Mouse (Mus musculus) midbrain, embryonic 15.5 days (tissue): ENCODE results near the gene C2cd4c. TPM values are rescaled to one million over a fixed set of nuclear protein-coding genes. Genes with fewer than 3 reads are reported as not detected.
A peak's percentile ranks its signal among the peaks of the same experiment; 100 is the strongest.

ENCODE experiments used
- ATAC-seq: fragments of 200-750 bp; cut with Nextera tagmentation; replicated peaks from 2 replicates; pipeline ENCODE4 v1.8.0; 2017; ENCODE audit warnings: moderate TSS enrichment
- H3K27ac ChIP-seq: fragments of 300-500 bp; sonication (generic); 2 replicates; pipeline ENCODE4 v1.5.1; 2015; ENCODE audit warnings: mild to moderate bottlenecking, inconsistent platforms
- H3K27me3 ChIP-seq: fragments of 300-500 bp; sonication (generic); replicated peaks from 2 replicates; pipeline ENCODE4 v1.6.1; 2015; ENCODE audit warnings: inconsistent platforms
- H3K36me3 ChIP-seq: fragments of 300-500 bp; sonication (generic); replicated peaks from 2 replicates; pipeline ENCODE4 v1.6.1; 2015; ENCODE audit warnings: inconsistent platforms
- H3K4me1 ChIP-seq: fragments of 300-500 bp; sonication (generic); 2 replicates; pipeline ENCODE4 v1.6.1; 2015; ENCODE audit warnings: inconsistent platforms
- H3K4me2 ChIP-seq: fragments of 300-500 bp; sonication (generic); 2 replicates; pipeline ENCODE4 v1.6.1; 2015; ENCODE audit warnings: inconsistent platforms, mild to moderate bottlenecking, moderate library complexity
- H3K4me3 ChIP-seq: fragments of 300-500 bp; sonication (generic); 2 replicates; pipeline ENCODE4 v1.5.1; 2015; ENCODE audit warnings: mild to moderate bottlenecking, inconsistent platforms
- H3K9ac ChIP-seq: fragments of 300-500 bp; sonication (generic); 2 replicates; pipeline ENCODE4 v1.6.1; 2015; ENCODE audit warnings: mild to moderate bottlenecking, inconsistent platforms
- H3K9me3 ChIP-seq: fragments of 300-500 bp; sonication (generic); 2 replicates; pipeline ENCODE4 v1.6.1; 2016; ENCODE audit warnings: inconsistent platforms
- WGBS: fragments of 180-500 bp; shearing (Covaris S2); methylation state at CpG from one replicate; pipeline ENCODE4 v1.1.7; 2015; ENCODE audit warnings: mixed read lengths; 5-methylcytosine and 5-hydroxymethylcytosine counted together
- polyA plus RNA-seq: library from polyadenylated mRNA; unstranded; fragments of >200 nt; fragmentation: Nextera tagmentation; extraction: Ambion mirVana; gene quantifications from 2 replicates; pipeline ENCODE4 v1.2.1, GENCODE M21; 2015

Gene C2cd4c
- polyA plus RNA-seq, 1 experiment from 2014 or later, result 0.49 TPM

GRCm38 (mm10) chr10:79633006-79633777 is 19.4 kb upstream of the C2cd4c start:
- no peak for ATAC-seq
- Histone ChIP-seq H3K4me2 (no peak overlapping the region), H3K9me3 (no peaks in the 10 kb centered on the region), H3K9ac (no peak overlapping the region), H3K4me3 (no peak overlapping the region), H3K27ac (no peak overlapping the region), H3K27me3 (no peaks in the 10 kb centered on the region), H3K36me3 (no peaks in the 10 kb centered on the region), H3K4me1 (peaks cover 11% of the 10 kb centered on the region)
- WGBS, result 82% methylated on average over 17 of the region's 17 CpGs

GRCm38 (mm10) chr10:79631432-79631831 is 17.6 kb upstream of the C2cd4c start:
- no peak for ATAC-seq
- WGBS, result 77% methylated on average over 4 of the region's 4 CpGs

GRCm38 (mm10) chr10:79628377-79628776 is 14.6 kb upstream of the C2cd4c start:
- no peak overlapping the region for H3K4me2 ChIP-seq
- no peak overlapping the region for H3K9ac ChIP-seq
- no peak for ATAC-seq

More at GRCm38 (mm10) chr10:79631432-79631831, 17.6 kb upstream of the C2cd4c start:
- Histone ChIP-seq H3K4me2 (no peak overlapping the region), H3K9me3 (no peaks in the 10 kb centered on the region), H3K36me3 (no peaks in the 10 kb centered on the region), H3K4me3 (no peak overlapping the region), H3K4me1 (peaks cover 5% of the 10 kb centered on the region), H3K9ac (no peak overlapping the region), H3K27me3 (no peaks in the 10 kb centered on the region), H3K27ac (no peak overlapping the region)

GRCm38 (mm10) chr10:79626156-79626555 is 12.3 kb upstream of the C2cd4c start:
- Histone ChIP-seq H3K4me3 (no peak overlapping the region), H3K27me3 (no peaks in the 10 kb centered on the region), H3K36me3 (no peaks in the 10 kb centered on the region), H3K9me3 (no peaks in the 10 kb centered on the region), H3K9ac (no peak overlapping the region), H3K4me1 (no peaks in the 10 kb centered on the region), H3K27ac (no peak overlapping the region), H3K4me2 (no peak overlapping the region)
- no peak for ATAC-seq
- 91% methylated on average over 10 of the region's 10 CpGs for WGBS

More at GRCm38 (mm10) chr10:79628377-79628776, 14.6 kb upstream of the C2cd4c start:
- 85% methylated on average over 5 of the region's 5 CpGs for WGBS
- Histone ChIP-seq H3K27ac (no peak overlapping the region), H3K9me3 (no peaks in the 10 kb centered on the region), H3K36me3 (no peaks in the 10 kb centered on the region), H3K4me3 (no peak overlapping the region), H3K4me1 (no peaks in the 10 kb centered on the region), H3K27me3 (no peaks in the 10 kb centered on the region)

GRCm38 (mm10) chr10:79625398-79625797 is 11.6 kb upstream of the C2cd4c start:
- Histone ChIP-seq H3K9me3 (no peaks in the 10 kb centered on the region), H3K36me3 (no peaks in the 10 kb centered on the region), H3K9ac (no peak overlapping the region), H3K27ac (no peak overlapping the region), H3K4me1 (no peaks in the 10 kb centered on the region), H3K27me3 (no peaks in the 10 kb centered on the region), H3K4me3 (no peak overlapping the region), H3K4me2 (no peak overlapping the region)
- no peak for ATAC-seq
- 82% methylated on average over 9 of the region's 9 CpGs for WGBS

GRCm38 (mm10) chr10:79623950-79624349 is 10.1 kb upstream of the C2cd4c start:
- Histone ChIP-seq H3K9me3 (no peaks in the 10 kb centered on the region), H3K4me2 (no peak overlapping the region), H3K27ac (no peak overlapping the region), H3K4me1 (no peaks in the 10 kb centered on the region), H3K36me3 (no peaks in the 10 kb centered on the region), H3K27me3 (no peaks in the 10 kb centered on the region), H3K4me3 (no peak overlapping the region), H3K9ac (no peak overlapping the region)
- 71% methylated on average over 12 of the region's 12 CpGs for WGBS
- ATAC-seq, result no peak

- peaks cover 21% of the 10 kb centered on the region for H3K27me3 ChIP-seq
- H3K4me3 ChIP-seq, result no peak overlapping the region
- no peak for ATAC-seq
- WGBS, result 88% methylated on average over 5 of the region's 5 CpGs
- no peak overlapping the region for H3K4me2 ChIP-seq
- H3K9me3 ChIP-seq, result no peaks in the 10 kb centered on the region
- no peak overlapping the region for H3K27ac ChIP-seq
- no peaks in the 10 kb centered on the region for H3K36me3 ChIP-seq
- H3K9ac ChIP-seq, result no peak overlapping the region
- H3K4me1 ChIP-seq, result peaks cover 25% of the 10 kb centered on the region
Measured at GRCm38 (mm10) chr10:79616376-79616775, 2.6 kb upstream of the C2cd4c start.

GRCm38 (mm10) chr10:79615860-79616259 is 2.0 kb upstream of the C2cd4c start:
- no peak for ATAC-seq
- WGBS, result 10% methylated on average over 8 of the region's 8 CpGs
- no peak overlapping the region for H3K4me2 ChIP-seq
- no peak overlapping the region for H3K27ac ChIP-seq
- H3K9ac ChIP-seq, result no peak overlapping the region
- peaks cover 27% of the 10 kb centered on the region for H3K4me1 ChIP-seq
- H3K27me3 ChIP-seq, result peaks cover 23% of the 10 kb centered on the region
- no peaks in the 10 kb centered on the region for H3K9me3 ChIP-seq
- no peaks in the 10 kb centered on the region for H3K36me3 ChIP-seq
- no peak overlapping the region for H3K4me3 ChIP-seq

GRCm38 (mm10) chr10:79614305-79614643 is 449 bp upstream of the C2cd4c start:
- Histone ChIP-seq H3K9me3 (no peaks in the 10 kb centered on the region), H3K4me3 (peak overlapping the region; percentile 54), H3K27ac (peak overlapping the region; percentile 23; the same call in 1 of the 2 replicates), H3K9ac (no peak overlapping the region), H3K4me1 (peaks cover 27% of the 10 kb centered on the region), H3K4me2 (peak overlapping the region; percentile 93), H3K36me3 (no peaks in the 10 kb centered on the region), H3K27me3 (peaks cover 28% of the 10 kb centered on the region)
- ATAC-seq, result no peak
- WGBS, result 88% methylated on average over 1 of the region's 1 CpGs

GRCm38 (mm10) chr10:79612192-79613135 is 1.4 kb downstream of the C2cd4c start:
- Histone ChIP-seq H3K9ac (peak overlapping the region; percentile 25; the same call in 1 of the 2 replicates), H3K4me1 (peaks cover 27% of the 10 kb centered on the region), H3K9me3 (no peaks in the 10 kb centered on the region), H3K36me3 (no peaks in the 10 kb centered on the region), H3K4me3 (peak overlapping the region; percentile 54), H3K27me3 (peaks cover 28% of the 10 kb centered on the region), H3K27ac (no peak overlapping the region), H3K4me2 (peak overlapping the region; percentile 93)
- ATAC-seq, result no peak
- 11% methylated on average over 51 of the region's 51 CpGs for WGBS

- peaks cover 28% of the 10 kb centered on the region for H3K27me3 ChIP-seq
- no peak for ATAC-seq
- H3K9me3 ChIP-seq, result no peaks in the 10 kb centered on the region
- no peak overlapping the region for H3K4me2 ChIP-seq
- H3K9ac ChIP-seq, result no peak overlapping the region
- H3K36me3 ChIP-seq, result no peaks in the 10 kb centered on the region
- 39% methylated on average over 5 of the region's 5 CpGs for WGBS
- H3K27ac ChIP-seq, result no peak overlapping the region
- peaks cover 27% of the 10 kb centered on the region for H3K4me1 ChIP-seq
- H3K4me3 ChIP-seq, result no peak overlapping the region
Measured at GRCm38 (mm10) chr10:79611296-79611695, 2.5 kb downstream of the C2cd4c start.

- Histone ChIP-seq H3K4me2 (no peak overlapping the region), H3K36me3 (no peaks in the 10 kb centered on the region), H3K9me3 (no peaks in the 10 kb centered on the region), H3K27me3 (peaks cover 28% of the 10 kb centered on the region), H3K9ac (no peak overlapping the region), H3K27ac (no peak overlapping the region), H3K4me1 (peaks cover 27% of the 10 kb centered on the region), H3K4me3 (no peak overlapping the region)
- ATAC-seq, result no peak
- WGBS, result 79% methylated on average over 3 of the region's 3 CpGs
Measured at GRCm38 (mm10) chr10:79609276-79609675, 4.5 kb downstream of the C2cd4c start.
